Mouse (Mus musculus) lung, postnatal 36 days (tissue): ENCODE results near the gene Sav1.

Experiments
- DNase-seq: peaks from one replicate; pipeline ENCODE4 v3.0.0; 2022; ENCODE audit warnings: mixed read lengths

Gene Sav1

DNA sequence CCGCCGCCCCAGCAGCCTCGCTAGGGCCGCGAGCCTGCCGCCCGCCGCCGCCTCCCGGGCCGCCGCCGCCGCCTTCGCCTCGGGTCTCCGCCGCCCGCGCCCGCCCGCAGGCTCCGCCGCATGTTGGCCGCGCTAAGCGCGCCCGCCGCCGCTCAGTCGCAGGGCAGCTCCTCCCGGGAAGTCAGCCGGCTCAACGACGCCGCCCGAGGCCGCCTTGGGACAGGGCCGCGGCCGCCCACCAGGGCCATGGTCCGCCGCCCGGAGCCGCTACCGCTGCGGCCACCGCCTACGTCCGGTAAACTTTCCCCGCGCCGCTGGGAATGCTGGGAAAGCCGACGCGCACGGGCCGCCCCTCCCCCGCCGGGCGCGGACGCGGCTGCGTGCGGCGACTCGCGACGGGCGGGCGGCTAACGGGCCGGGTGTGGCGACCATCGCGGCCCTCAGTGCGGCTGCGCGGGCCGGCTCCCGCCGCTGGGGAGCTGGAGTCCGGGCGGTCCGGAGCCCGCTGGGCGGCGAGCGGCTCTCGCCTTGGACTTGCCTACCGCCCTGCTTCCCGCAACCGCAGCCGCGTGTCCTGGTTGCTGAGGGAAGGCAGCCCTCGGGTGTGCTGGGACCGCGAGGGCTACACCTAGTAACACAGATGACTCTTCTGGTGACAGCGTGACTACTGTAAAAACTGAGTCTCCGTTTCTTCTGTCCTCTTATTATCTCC lies at the start of gene Sav1:
Gene Sav1, minus strand, starts transcription at position 217 of the 712 bp plus-strand sequence.
- DNase-seq, result peak; percentile 92

DNA sequence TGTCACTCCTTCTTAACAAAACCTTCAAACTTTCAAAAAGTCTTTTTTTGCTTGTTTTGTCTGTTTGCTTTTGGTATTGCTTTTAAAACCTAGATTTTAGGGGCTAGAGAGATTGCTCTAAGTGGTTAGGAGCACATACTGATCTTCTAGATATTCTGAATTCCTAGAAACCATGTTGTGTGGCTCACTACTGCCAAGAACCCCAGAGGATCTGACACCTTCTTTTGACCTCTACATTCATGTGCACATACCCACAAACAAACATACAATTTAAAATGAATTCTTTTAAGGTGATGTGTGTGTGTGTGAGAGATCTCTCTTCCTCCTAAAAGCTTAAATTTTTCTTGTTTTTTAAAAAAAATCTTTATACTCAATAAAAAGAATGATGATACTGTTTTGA lies 39.4 kb upstream of the Sav1 start:
- no peak for DNase-seq

DNA sequence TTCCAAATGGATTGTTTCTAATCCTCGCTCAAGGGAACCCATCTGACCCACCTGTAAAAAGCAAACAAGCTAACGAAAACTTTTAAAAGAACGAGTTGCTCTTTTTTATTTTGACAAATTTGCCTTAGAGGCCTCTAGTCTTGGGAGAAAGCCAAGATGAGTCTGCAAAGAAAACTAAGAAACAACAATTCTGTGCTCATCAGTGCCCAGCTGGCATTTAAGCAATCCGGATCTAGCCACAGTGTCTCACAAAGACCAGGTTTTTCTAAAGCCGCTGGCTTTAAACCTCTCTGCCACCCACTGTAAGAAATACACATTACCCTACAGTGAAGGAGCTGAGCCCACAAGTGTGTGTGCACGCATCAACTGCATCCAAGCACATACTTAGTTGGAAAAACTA lies 38.6 kb upstream of the Sav1 start:
- DNase-seq, result no peak

DNA sequence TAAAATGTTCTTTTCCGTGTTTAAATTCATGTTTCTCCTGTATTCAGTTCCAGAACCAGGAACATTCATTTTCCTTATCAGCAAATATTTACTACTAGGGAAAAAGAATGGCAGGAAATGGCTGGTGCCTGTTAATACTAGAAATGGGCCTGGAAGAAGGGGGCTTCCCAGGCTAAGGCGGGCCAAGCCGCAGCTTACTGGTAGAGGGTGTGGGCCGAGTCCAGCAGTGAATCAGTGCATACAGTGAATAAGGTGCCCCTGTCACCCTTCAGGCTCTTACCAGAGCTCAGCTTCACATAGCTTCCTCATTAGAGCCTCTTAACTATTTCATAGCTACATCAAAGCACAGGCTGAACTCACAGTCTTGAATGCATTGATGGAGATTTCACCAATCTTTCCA lies 36.8 kb upstream of the Sav1 start:
- DNase-seq, result peak; percentile 36

DNA sequence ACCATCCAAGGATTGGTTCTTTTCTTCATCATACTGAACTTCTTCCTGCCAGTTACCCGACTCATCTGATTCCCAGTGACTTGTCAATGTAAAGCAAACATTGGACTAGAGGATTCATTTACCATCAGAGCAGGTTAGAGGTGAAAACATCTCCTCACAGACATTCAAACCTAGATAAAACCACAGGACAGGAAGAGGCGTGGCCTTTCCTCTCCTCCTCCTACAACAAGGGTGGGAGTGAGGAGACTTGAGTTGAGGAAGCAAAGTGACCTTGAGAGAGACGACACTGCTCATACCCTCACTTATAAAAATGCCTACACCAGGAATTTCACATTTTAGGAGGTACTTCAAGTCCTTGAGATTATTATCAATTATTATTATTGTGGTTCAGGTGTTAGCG lies 31.4 kb upstream of the Sav1 start:
- no peak for DNase-seq

DNA sequence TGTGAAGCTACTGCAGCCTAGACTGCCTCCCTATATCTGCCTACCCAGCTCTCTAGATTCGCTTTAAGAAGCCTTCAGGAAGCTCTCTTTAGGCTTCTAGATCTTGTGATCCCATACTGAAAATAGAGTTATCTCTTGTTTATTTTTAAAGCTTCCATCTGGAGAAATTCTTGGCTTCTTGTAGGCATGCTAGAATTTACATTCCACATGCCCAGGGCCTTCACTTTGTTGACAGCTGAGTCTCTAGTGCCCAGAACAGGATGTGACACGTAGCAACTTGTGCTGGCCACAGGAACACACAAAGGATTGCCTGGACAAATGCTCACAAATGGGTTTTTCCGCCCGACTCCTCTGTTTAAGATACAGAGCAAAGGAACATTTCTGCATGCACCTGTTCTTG lies 29.1 kb upstream of the Sav1 start:
- peak; percentile 74 for DNase-seq

DNA sequence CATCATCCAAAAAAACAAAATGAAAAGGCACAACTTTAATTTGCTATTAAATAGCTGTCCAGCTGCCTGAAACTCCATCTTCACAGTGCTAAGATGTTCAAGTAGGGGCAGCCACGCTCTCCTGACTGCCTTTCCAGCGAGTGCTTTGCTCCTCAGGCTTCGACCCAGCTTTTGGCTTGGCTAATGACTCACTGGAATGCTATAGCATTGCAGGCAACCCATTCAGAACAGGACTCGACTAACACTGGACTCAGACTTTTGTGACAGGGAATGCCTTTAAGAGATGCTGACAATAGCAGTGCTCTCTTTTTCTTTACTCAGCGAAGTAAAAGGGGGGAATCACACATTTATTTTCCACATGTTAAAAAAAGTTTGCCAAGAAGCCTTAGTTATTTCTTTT lies 24.9 kb upstream of the Sav1 start:
- DNase-seq, result no peak

DNA sequence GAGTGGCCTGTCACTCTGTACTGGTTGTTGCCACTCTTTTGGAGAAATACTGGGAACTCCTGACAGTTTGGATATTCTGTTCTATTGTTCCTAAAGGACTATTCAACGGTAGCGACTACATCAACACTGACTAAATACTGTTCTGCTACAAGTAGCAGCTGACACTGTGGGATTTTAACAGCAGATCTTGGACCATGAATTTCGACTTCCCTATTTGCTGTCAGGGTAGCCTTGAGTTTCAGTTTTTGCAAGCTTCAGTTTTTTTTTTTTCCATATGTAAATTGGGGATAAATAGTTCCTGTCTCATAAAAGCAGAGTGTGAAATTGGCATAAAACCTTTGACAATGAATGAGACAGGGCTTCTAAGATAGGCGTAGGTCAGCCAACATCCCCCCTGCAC lies 23.6 kb upstream of the Sav1 start:
- no peak for DNase-seq

DNA sequence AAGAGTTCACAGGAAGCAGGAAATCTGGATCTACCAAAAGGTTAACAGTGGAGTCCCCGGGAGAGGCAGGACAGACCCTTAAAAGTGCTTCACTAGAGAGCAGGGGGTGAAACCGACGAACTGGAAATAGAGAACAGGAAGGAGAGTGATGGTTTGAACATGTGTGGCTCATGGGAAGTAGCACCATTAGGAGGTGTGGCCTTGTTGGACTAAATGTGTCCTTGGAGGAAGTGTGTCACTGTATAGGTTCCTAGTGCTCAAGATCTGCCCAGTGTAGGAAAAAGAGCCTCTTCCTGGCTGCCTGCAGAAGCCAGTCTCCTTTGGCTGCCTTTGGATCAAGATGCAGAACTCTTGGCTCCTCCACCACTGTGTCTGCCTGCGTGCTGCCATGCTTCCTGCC lies 18.3 kb upstream of the Sav1 start:
- DNase-seq, result no peak

DNA sequence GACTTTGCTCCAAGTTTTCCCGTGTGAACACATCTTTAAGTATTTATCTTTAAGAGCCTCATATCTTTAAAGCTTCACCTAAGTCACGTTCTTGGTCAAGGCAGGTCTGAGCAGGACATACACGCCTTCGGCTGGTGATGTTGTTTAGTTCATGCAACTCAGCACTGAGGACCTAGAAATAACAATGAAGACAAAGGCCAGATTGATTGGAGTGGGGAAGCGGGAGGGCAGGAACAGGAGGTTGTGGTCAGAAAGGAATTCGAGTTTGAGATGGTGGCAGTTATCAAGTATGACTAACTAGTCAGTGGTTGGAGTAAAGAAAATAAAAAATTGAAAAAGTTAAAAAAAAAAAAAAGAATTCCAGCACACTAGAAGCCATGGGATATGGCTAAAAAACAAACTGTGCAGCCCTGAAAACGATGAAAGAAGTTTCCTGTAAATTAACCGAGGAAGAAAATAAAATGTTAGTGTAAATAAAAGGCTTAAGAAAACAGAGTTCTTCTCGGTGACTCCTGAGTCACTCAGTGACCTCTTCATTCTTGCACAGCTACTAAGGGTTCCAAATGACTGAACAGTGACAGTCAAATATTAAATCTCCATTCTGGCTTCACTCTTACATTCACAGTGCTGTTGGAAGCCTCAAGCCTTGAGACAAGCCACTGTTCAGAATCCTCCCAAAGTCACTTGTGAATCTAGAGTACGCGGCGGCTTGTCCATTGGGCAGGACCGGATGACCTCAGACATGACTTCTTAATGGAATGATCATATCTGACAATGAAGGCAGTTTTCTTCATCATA lies 11.6 kb upstream of the Sav1 start:
- DNase-seq, result no peak

DNA sequence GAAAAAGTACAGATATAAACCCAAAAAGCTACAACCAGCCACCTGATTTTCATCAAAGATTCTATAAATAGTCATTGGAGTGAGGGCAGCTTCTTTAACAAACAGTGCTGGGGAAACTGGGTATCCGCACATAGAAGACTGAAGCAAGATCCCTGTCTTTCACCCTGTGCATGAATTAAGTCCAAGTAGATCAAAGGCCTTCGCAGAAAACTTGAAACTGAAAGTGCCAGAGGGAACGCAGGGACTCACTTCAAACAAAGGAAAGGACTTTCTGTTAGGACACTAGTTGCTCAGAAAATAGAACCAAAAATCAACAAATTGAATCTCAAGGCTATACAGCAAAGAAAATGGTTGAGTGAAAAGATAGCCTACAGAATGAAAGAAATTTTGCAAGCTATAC lies 8.6 kb upstream of the Sav1 start:
- no peak for DNase-seq

DNA sequence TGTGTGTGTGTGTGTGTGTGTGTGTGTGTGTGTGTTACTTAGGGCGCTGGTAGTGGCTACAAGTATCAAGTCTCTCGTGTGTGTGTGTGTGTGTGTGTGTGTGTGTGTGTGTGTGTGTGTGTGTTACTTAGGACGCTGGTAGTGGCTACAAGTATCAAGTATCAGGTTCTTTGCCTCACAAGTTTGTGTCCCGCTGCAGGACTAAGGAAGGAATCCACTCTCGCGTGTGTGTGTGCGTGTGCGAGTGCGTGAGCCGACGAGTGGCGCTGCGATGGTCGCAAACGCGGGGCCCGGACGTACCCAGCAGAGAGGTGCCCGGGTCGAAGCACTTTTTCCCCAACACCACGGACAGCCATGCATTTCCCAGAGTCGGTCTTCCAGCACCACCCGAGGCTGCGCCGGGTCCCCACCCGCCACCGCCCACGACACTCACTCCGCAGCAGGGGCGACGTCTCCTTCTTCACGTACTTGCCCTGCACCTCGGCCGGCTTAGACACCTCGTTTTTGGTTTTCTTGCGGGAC lies 500 bp downstream of the Sav1 start:
- DNase-seq, result peak; percentile 38

DNA sequence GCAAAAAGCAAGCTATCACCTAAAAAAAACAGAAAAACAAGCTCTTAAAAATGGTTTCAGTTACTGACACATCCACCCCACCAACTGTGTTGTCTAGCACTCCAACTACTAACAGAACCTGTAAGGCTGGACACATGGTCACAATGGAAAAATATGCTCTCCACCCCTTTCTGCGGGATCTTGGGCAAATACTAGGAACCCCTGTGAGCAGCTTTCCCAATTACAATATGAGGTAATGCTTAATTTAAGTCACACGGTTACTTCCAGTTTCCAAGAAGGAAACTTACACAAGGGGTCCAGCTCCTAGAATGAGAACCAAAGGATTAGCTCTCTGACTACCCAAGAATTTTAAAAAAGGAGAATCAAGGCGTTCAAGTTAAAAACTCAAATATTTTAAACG lies 1.3 kb downstream of the Sav1 start:
- DNase-seq, result peak; percentile 69

DNA sequence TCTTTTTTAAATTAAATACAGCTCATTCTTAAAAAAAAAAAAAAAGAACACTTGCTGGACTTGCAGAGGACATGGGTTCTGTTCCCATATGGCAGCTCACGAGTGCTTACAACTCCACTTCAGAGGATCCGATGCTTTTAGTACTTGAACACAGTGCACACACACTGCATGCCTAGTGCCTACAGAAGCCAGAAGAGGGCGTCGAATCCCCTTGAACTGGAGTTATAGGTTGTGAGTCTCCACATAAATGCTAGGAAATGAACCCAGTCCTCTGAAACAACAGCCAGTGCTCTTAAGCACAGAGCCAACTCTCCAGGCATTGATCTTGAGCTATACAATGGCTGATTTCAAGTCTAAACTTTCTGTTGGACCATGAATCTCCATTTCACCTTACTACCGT lies 3.9 kb downstream of the Sav1 start:
- peak; percentile 51 for DNase-seq

DNA sequence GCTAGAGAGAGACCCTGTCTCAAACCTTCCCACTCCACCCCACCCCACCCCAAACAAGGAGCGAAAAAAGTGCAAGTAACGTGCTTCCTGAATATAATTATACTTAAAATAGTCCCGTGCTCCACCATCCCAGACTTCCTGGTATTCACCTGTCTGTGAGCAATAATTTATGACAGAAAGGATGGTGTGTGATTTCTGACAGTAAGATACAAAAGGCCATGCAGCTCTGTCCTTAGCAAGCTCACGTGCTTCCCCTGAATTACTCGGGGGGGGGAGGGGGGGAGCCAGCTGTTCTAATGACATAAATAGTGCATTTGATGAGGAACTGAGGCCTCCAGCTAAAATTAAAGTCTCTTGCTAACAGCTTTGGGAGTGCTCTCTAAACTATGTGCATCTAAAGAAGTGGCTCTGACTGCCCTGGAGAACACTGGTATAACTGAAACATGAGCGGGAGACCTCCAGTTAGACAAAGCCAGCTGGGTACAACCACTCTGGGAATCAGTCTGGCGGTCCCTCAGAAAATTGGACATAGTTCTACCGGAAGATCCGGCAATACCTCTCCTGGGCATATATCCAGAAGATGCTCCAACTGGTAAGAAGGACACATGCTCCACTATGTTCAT lies 9.3 kb downstream of the Sav1 start:
- DNase-seq, result no peak

DNA sequence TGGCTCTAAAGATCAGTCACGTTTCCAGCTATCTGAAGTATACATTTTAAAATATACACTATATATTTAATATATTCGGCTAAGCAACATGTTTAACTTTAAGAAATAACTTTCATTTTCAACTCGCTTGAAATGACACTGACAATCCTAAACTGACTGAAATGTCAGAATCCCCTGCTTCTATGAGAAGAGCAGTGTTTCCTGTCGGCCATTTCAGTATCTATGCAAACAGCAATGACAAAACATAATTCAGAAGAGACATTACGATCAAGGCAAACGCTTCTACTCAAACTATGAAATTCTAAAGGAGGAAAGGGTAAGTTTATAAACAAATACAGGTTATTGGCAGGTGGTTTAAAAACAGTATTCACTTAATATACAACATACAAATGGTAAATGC lies 10.1 kb downstream of the Sav1 start:
- no peak for DNase-seq

DNA sequence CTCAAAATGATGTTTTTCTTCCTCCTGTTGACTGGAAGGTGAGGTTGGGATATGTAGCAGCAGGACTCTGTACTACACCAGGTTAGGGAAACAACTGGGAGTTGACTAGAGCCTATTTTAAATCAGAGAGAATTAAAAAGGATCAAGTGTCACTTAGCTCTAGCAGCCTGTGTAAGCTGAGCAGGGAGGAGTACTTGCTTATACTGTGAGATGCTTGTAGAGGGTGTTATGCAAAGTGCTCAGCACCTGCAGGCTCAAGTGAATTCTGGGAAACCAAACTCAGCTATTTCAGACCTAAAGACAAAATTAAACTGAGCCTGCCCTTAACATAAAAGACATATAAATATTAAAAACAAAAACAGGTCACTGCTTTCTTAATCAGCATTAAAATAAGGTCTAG lies 13.1 kb downstream of the Sav1 start:
- no peak for DNase-seq

DNA sequence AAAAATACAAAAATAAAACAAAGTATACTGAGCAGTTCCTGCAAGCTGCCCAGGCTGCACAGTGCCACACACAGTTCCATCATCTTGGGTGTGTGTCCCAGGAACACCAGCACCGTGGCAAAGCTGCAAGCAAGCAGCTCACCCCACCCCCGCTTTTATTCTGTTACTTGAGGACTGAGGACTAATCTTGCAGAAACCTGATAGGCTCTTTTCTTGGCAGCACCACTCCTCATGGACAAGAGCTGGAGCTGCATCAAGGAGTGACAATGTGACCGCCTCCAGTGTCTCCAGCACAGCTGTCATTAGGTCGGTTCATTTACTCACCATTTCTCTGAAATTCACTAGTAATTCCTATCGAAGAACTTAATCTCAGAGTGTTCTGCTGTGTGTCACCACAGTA lies 18.6 kb downstream of the Sav1 start:
- no peak for DNase-seq

DNA sequence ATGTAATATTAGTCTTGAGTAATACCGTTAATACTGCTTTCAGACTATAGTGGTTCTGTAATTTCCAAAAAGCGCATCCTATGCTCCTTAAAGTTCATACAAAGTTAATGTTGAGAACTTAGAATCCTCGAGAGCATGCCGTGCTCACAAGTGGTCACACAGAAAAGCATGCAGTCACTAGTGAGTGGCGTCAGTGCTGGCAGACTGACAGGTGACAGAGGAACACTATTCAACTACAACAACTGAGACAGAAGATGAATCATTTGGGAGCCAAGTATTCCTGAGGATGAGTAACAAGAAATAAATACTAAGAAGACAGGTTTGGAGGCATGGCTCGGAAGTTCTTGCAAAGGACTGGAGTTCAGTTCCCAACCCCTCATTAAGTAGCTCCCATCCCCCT lies 19.7 kb downstream of the Sav1 start:
- no peak for DNase-seq

DNA sequence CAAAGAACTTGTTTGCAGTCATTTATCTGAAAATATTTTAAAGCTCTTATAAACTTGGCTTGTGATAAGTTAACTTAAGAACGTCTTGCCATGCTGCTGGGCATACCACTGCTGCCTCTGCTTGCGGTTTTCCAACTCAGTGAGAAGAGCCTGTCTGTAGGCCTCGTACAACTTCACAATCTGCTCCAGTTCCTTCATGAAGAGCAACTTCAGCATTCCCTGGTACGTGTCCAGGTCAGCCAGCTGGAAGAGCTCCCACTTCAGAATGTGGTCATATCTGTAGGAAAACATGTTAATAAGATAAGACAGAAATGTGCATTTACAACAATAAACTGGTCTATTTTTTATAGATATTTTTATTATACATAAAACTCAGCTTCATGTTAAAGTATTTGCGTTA lies 20.7 kb downstream of the Sav1 start:
- DNase-seq, result peak; percentile 67

DNA sequence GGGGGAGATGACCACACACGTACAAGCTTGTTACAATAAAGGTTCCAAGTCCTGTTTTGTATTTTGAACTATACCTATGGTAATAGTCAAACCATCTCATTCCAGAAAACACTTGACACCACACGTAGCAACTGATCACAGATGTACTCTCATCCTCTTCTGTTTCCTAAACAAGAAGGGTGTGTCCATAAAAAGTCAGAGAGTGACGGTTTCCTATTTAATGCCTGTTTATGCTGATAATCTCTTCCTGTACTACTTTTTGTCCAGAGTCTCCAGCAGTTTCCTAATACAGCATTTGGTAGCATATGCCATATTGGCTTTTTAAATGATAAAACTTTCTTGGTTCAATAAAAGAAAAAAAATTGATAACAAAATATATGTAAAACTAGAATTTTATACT lies 21.2 kb downstream of the Sav1 start:
- no peak for DNase-seq

DNA sequence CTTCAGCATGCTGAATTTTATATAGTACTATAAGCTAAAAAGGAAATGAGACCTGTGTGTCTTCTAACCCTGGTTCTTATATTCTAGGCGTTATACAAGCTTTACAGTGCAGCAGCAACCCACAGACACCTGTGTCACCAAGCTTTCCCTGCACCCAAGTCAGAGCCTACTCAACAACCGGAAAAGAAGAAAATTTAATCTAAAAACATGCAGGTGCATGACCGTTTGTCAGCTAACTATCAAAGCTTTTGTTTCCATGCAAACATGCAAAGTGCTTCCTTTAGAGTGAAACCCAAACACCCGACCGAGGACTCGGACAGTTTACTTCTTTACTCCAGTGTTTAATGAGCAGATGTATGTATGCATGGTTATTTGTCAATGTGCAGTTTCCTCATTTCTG lies 23.7 kb downstream of the Sav1 start:
- DNase-seq, result no peak

DNA sequence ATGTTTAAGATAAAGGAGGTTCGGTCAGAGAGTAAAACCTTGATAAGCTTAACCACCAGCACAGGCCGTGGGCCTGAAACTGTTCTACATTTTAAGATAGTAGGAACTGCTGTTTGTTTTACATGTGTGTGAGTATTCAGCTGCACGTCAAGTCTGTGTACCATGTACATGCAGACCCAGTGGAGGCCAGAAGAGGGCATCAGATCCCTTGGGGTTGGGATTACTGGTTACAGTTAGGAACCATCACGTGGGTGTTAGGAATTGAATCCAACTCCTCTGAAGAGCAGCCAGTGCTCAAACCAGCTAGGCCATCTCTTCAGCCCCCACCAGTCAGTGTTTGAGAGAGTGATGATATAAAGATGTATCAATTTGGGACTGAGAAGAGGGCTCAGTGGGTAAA lies 24.3 kb downstream of the Sav1 start:
- DNase-seq, result peak; percentile 88

DNA sequence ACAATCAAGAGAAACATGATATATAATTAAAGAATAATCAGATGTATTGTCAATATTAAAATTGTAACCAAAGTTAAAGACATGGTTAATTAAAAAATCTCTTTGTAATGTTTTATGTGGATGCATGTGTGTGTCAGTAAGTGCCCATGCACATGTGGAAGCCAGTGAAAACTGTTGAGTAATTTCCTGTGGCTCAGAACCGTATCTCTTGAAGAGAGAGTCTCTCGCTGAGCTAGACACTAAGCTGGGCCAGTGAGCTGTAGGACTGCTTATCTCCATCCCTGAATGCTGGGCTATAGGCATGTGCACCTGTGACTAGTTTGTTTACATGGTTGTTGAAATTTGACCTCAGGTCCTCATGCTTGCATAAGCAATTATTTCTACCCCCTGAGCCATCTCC lies 29.4 kb downstream of the Sav1 start:
- DNase-seq, result no peak
